Mouse (Mus musculus) liver, adult 2 months (tissue): ENCODE measurements around the gene Patj. TPM values are rescaled to one million over a fixed set of nuclear protein-coding genes. Genes with fewer than 3 reads are reported as not detected.
A peak's percentile ranks its signal among the peaks of the same experiment; 100 is the strongest.

ENCODE experiments used
- DNase-seq: peaks from one replicate; pipeline ENCODE4 v3.0.0-alpha.2; 2011; ENCODE audit warnings: low read depth, low spot score; ENCODE audit errors: extremely low read depth
- H3K27ac ChIP-seq: fragments of 200-500 bp; replicated peaks from 2 replicates; pipeline ENCODE4 v1.5.1; 2012; ENCODE audit warnings: low read depth, mild to moderate bottlenecking, control low read depth, inconsistent platforms, low read length; ENCODE audit not compliant: insufficient read depth
- H3K27me3 ChIP-seq: fragments of 200-500 bp; 2 replicates; pipeline ENCODE4 v1.6.1; 2012; ENCODE audit warnings: mild to moderate bottlenecking, moderate library complexity, low read length, inconsistent platforms; ENCODE audit not compliant: control insufficient read depth, insufficient read depth
- H3K36me3 ChIP-seq: fragments of 200-500 bp; 2 replicates; pipeline ENCODE4 v1.6.1; 2012; ENCODE audit warnings: low read length, inconsistent platforms; ENCODE audit not compliant: control insufficient read depth, insufficient read depth
- H3K4me1 ChIP-seq: fragments of 200-500 bp; 2 replicates; pipeline ENCODE4 v1.6.1; 2011; ENCODE audit warnings: low read length; ENCODE audit not compliant: control insufficient read depth, insufficient read depth
- H3K4me3 ChIP-seq: fragments of 200-500 bp; 2 replicates; pipeline ENCODE4 v1.5.1; 2011; ENCODE audit warnings: low read depth, mild to moderate bottlenecking, control low read depth, low read length, moderate library complexity; ENCODE audit not compliant: insufficient read depth
- H3K79me2 ChIP-seq: fragments of 200-500 bp; 2 replicates; pipeline ENCODE4 v1.6.1; 2012; ENCODE audit warnings: inconsistent platforms, mild to moderate bottlenecking, low read length, moderate library complexity; ENCODE audit not compliant: control insufficient read depth, insufficient read depth
- H3K9ac ChIP-seq: fragments of 200-500 bp; 2 replicates; pipeline ENCODE4 v1.6.1; 2012; ENCODE audit warnings: low read depth, mild to moderate bottlenecking, control low read depth, inconsistent platforms, low read length
- CTCF ChIP-seq: fragments of 200-500 bp; IDR thresholded peaks from 2 replicates; pipeline ENCODE4 v1.5.1; 2011; ENCODE audit warnings: low read depth, low read length, control low read depth
- POLR2A ChIP-seq: fragments of 200-500 bp; IDR thresholded peaks from 2 replicates; pipeline ENCODE4 v1.6.1; 2011; ENCODE audit warnings: low read length, control low read depth; ENCODE audit not compliant: insufficient read depth; ENCODE audit errors: extremely low read depth
- WGBS: fragments of 180-500 bp; shearing (Covaris S2); methylation state at CpG from one replicate; pipeline ENCODE4 v1.1.7; 2018; 5-methylcytosine and 5-hydroxymethylcytosine counted together
- polyA plus RNA-seq: library from polyadenylated mRNA; depleted of rRNA; stranded (reverse); fragments of >200 nt; gene quantifications from 2 replicates; pipeline ENCODE4 v1.2.3, GENCODE M21; 2012
- total RNA-seq: library from RNA; depleted of rRNA; stranded (reverse); fragments of >200 nt; gene quantifications from 2 replicates; pipeline ENCODE4 v1.2.3, GENCODE M21; 2014

The Patj gene
- total and polyA plus RNA-seq, 2 experiments = 2.4 to 8.9 TPM

DNA sequence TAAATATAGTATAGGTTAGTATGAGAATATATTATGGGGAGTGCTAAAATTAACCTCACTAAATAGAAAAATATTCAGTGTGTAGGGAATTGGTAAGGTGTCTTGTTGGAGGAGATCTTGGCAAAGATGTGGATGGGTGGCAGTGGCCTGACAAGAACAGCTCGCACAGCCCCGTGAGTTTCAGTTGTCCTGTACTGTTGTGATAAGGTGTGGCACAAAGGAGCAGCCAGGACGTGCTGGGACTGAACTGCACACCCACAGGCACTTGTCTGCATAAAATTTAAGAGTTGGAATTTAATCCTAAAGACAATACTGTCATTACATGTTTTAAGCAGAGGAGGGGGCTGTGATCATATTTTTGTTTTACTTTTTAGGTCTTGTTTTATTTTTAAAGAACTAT lies 90.9 kb downstream of the Patj start:
- no peak for TF ChIP-seq POLR2A
- no peak for TF ChIP-seq CTCF
- no peaks in the 10 kb centered on the region for H3K36me3 ChIP-seq
- no peak for DNase-seq
- no peak overlapping the region for H3K9ac ChIP-seq
- no peaks in the 10 kb centered on the region for H3K79me2 ChIP-seq
- H3K4me3 ChIP-seq = no peak overlapping the region
- H3K27me3 ChIP-seq = no peaks in the 10 kb centered on the region
- WGBS = 82% methylated on average over 3 of the region's 3 CpGs
- no peaks in the 10 kb centered on the region for H3K4me1 ChIP-seq
- H3K27ac ChIP-seq = no peak overlapping the region

DNA sequence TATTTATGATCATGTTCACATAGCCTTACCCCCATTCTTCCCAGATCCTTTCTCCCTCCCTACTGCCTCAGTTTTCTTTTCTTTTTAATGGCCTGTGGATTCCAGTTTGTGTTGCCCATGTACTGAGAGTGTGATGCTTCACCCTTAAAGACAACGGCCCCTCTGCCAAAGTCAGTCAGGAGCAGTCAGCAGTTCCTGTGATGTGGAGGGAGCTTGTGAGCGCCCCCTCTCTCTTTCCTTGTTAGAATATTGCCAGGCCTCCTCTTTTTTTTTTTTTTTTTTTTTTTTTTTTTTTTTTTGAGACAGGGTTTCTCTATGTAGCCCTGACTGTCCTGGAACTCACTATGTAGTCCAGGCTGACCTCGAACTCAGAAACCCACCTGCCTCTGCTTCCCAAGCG lies 91.3 kb downstream of the Patj start:
- Histone ChIP-seq H3K36me3 (no peaks in the 10 kb centered on the region), H3K79me2 (no peaks in the 10 kb centered on the region), H3K27me3 (no peaks in the 10 kb centered on the region), H3K4me3 (no peak overlapping the region), H3K4me1 (no peaks in the 10 kb centered on the region), H3K9ac (no peak overlapping the region), H3K27ac (no peak overlapping the region)
- no peak for DNase-seq
- TF ChIP-seq POLR2A (no peak), CTCF (no peak)
- 95% methylated on average over 4 of the region's 4 CpGs for WGBS

DNA sequence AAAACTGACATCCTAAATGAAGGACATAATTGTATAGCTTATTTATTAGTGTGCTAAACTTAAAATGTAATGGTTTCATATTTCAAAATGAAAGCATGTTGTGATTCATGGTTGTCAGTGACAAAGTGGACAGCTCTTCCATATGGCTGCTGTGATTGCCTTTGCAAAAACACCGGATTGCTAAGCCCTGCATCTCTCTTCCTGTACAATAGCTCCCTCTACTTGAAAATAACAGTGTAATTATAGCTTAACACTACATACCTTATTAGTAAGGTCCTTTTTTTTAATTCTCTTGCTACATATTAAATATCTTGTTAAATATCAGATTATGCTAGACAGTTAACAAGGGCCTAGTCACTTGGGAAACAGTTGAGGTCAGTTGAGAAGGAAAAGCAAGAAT lies 93.8 kb downstream of the Patj start:
- Histone ChIP-seq H3K36me3 (no peaks in the 10 kb centered on the region), H3K79me2 (no peaks in the 10 kb centered on the region), H3K27me3 (no peaks in the 10 kb centered on the region), H3K9ac (no peak overlapping the region), H3K4me3 (no peak overlapping the region), H3K27ac (no peak overlapping the region), H3K4me1 (no peaks in the 10 kb centered on the region)
- WGBS = 73% methylated on average over 1 of the region's 1 CpGs
- TF ChIP-seq CTCF (no peak), POLR2A (no peak)
- DNase-seq = no peak

DNA sequence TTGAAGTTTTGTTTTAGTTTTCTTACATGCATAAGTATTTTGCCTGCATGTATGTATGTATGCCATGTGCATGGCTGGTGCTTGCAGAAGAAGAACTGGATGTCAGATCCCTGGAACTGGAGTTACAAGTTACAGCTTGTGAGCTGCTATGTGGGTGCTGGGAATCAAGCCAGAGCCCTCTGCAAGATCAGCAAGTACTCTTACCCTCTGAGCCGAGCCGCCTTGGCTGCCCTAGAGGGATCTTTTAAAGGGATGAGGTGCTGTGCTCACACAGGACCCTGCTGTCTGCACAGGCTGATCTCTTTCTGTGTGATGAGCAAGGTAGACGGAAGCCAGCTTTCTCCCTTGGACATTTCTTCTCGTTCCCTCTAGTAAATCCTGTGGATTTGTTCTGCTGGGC lies 102.8 kb downstream of the Patj start:
- Histone ChIP-seq H3K9ac (no peak overlapping the region), H3K27ac (no peak overlapping the region), H3K36me3 (no peaks in the 10 kb centered on the region), H3K4me3 (no peak overlapping the region), H3K27me3 (no peaks in the 10 kb centered on the region), H3K79me2 (no peaks in the 10 kb centered on the region), H3K4me1 (no peaks in the 10 kb centered on the region)
- 87% methylated on average over 4 of the region's 4 CpGs for WGBS
- DNase-seq = no peak
- TF ChIP-seq POLR2A (no peak), CTCF (no peak)

DNA sequence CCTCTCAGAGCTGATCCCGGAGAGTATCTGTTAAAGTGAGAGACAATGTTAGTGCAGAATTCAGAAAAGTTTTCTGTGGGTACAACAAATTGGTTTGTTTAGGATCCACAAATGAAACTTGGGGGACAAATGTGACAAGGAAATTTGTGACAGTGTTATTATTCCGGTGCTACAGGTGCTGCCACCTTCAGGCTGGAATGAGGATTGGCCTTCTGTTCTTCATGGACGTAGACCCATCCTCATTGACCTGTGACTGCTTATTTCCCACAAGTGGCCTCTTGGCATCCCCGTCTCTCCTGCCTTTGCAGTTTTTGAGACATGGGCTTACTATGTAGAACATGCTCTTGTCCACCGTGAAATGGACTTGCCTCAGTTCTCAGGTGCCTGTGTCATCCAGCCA lies 104.6 kb downstream of the Patj start:
- no peak overlapping the region for H3K27ac ChIP-seq
- H3K4me3 ChIP-seq = no peak overlapping the region
- H3K27me3 ChIP-seq = no peaks in the 10 kb centered on the region
- no peaks in the 10 kb centered on the region for H3K79me2 ChIP-seq
- TF ChIP-seq CTCF (peak; percentile 49; the same call in 1 of the 2 replicates), POLR2A (no peak)
- peak; percentile 11 for DNase-seq
- H3K36me3 ChIP-seq = no peaks in the 10 kb centered on the region
- no peak overlapping the region for H3K9ac ChIP-seq
- no peaks in the 10 kb centered on the region for H3K4me1 ChIP-seq
- WGBS = 77% methylated on average over 5 of the region's 5 CpGs

DNA sequence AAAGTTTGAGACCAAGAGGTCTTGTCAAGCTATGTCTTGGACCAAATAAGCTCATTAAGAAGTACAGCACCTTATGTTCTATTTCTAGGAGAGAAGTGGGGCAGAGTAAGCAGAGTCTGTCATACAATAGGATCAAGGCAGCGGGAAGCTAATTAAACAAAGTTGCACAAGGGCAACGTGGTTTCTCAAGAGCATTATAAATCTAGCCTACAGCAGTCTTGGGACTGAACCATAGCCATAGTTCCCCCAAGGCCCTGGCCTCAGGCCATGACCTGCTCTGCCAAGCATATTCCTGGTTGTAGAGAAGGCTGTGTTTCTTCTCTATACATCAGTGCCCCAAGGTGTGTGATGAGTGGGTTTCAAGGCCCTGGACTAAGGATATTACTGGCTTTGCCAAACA lies 105.3 kb downstream of the Patj start:
- DNase-seq = no peak
- 68% methylated on average over 2 of the region's 2 CpGs for WGBS
- H3K27ac ChIP-seq = no peak overlapping the region

More for the DNA sequence above, 105.3 kb downstream of the Patj start:
- no peak for TF ChIP-seq POLR2A
- no peak for TF ChIP-seq CTCF
- Histone ChIP-seq H3K9ac (no peak overlapping the region), H3K27me3 (no peaks in the 10 kb centered on the region), H3K79me2 (no peaks in the 10 kb centered on the region), H3K4me1 (no peaks in the 10 kb centered on the region), H3K4me3 (no peak overlapping the region), H3K36me3 (no peaks in the 10 kb centered on the region)
